Mouse (Mus musculus): ENCODE results near the gene Timp4. TPM values are rescaled to one million over a fixed set of nuclear protein-coding genes. Genes with fewer than 3 reads are reported as not detected.
"Not testable (repeated sequence)": the region's sequence is repeated elsewhere in the genome, so short reads cannot be mapped to it uniquely, and the experiment has no call there.

Timp4 gene
- polyA plus RNA-seq, 1 experiment from 2014 or later, result 0.86 TPM

DNA sequence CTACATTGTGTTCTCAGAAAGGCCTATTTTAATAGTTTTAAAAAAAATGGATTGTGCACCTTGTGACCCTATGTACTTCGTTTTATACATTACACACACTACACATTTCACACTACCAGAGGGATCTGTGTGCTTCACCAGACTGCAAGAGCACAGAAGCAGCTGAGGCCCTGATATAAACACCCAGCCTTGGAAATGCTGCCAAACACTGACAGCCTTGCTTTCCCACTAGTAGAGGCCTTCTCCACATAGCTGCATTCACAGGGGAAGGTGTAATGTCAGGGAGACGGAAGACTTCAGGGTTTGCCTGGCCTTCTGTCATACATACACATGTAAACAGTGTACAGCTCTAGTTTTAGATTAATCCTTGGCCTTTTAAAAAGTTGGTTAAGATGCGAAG lies 3.2 kb upstream of the Timp4 start:
- DNase-seq (ENCODE audit: low spot score), result no peak

DNA sequence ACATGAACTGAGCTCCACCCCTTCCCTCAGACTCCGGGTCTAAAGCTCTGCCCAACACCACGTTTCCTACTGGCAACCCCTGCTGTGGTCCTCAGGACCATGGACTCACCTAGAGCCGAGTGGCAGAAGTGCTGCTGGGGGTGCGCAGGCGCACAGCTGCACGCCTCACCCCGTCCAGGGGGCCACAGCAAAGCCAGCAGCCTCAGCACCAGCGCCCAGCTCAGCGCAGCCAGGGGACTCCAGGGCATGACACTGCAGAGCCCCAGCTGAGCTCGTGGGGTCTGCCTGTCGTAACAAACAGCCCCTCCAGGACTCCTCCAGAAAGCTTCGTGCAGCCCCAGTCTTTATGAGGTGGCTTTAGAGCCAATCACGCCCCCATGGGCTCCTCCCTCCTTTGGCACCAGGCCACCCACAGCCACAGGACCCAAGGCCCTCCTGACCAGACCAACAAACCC lies 447 bp downstream of the Timp4 start:
- DNase-seq (ENCODE audit: low spot score), result no peak

DNA sequence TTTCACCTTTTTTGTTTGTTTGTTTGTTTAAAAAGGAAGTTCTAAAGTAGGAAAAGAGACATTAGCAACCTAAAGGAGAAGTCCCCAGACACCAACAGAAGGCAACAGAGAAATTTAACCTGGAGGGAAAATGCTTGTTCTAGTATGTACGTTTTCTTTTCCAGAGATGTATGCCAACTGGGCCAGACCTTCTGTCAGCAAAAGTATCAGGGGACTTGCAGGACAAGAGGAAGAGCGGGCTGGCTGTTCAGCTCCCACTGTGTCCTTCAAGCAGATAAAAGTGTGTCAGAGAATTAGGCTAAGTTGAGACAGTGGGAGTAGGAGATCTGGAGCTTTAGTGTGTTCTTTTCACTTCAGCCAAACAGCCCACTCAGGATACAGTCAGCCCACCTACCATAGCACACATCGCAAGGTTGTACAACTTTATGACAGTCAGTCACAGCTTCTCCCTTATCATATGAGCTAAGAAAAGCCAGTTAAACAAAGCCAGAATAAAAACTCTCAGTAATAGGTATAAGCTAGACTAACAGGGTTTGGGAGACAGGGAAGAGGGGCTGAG lies 6.4 kb downstream of the Timp4 start:
- no peak for DNase-seq (ENCODE audit: low spot score)

DNA sequence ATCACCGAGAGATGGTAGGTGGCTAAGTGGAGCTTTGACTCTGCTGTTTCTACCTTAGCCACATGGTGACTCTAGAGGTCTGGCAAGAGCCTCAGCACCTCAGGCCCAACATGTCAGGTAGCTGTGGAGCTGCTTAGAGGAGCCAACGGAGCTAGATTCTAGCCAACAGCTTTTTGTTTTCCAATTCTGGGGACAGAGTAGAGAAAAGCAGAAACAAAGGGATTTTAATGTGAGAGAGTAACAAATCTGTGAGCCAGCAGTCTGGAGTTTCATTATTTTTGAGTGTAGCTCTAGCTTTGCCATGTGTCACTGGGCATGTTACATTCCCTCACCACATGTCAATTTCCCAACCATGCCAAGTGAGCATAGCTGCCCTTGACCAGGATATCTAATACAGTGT lies 7.8 kb downstream of the Timp4 start:
- DNase-seq (ENCODE audit: low spot score), result no peak

DNA sequence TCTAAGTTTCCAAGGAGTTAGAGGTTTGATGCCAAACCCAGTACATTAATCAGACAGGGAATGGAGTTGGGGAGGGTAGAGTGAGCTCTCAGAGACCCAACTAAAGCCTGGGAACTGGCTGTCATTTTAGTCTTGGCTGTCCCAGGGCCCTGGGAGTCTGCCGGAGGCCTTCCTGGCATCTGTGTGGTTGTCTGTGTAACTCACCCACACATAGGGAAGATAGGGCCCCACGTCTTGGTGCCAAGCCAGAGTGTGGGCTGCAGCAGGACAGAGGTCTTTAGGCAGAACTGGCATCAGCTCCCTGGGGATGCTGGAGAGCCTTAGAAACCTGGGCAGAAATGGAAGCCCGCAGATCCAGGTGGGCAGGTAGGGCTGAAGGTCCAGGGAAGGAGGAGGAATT lies 10.1 kb downstream of the Timp4 start:
- DNase-seq (ENCODE audit: low spot score), result no peak

DNA sequence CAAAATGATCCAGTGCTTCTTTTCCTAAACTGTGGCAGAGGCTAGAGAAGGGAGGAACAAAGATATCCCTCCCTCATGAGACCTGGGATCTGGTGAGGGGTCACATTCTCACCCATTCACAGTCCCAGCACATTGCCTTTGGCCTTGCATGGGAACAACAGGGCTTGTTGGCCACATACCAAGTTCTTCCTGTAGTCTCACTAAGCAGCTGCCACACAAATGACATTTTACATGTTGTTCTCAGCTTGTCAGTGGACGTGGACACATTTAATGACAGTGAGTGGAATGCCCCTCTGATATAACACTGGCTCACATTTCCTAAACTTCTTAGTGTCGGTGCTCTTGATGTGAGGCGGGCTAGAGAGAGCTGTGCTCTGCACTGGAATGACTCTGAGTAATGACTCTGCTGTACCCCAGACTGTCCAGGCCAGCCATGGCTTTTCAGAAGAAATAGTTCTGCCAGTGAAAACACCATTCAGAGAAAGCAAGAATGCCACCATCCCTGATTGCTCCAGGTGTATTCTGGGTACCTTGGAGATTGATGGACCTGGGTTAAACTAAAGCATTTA lies 10.8 kb downstream of the Timp4 start:
- DNase-seq (ENCODE audit: low spot score), result no peak

DNA sequence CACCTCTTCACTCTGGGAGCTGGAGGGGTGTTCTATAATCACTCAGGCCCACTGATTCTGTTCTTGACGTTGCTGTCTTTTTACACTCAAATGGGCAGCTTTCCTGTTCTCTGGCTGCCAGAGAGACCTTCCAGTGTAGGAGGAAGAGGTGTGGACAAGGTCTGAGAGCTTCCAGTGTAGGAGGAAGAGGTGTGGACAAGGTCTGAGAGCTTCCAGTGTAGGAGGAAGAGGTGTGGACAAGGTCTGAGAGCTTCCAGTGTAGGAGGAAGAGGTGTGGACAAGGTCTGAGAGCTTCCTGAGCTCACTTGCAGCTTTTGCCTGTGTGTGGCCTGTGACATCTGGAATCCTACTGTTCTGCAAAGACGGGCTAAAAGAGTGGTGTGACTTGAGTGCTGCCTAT lies 11.6 kb downstream of the Timp4 start:
- DNase-seq (ENCODE audit: low spot score), result not testable (repeated sequence)

DNA sequence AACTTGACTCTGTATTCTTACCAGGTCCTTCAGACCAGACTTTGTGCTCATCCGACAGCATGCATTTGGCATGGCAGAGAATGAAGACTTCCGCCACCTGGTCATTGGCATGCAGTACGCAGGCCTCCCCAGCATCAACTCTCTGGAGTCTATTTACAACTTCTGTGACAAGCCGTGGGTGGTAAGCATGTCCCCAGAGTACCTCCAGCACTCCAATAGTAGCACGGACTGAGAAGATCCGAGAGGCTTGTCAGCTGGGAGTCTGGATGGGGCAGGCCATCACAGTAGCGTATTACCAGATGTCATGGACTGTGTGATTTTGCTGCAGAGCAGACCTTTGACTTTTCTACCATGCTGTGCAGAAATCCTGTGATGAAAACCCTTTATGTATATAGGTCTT lies 12.7 kb downstream of the Timp4 start:
- DNase-seq (ENCODE audit: low spot score), result no peak

DNA sequence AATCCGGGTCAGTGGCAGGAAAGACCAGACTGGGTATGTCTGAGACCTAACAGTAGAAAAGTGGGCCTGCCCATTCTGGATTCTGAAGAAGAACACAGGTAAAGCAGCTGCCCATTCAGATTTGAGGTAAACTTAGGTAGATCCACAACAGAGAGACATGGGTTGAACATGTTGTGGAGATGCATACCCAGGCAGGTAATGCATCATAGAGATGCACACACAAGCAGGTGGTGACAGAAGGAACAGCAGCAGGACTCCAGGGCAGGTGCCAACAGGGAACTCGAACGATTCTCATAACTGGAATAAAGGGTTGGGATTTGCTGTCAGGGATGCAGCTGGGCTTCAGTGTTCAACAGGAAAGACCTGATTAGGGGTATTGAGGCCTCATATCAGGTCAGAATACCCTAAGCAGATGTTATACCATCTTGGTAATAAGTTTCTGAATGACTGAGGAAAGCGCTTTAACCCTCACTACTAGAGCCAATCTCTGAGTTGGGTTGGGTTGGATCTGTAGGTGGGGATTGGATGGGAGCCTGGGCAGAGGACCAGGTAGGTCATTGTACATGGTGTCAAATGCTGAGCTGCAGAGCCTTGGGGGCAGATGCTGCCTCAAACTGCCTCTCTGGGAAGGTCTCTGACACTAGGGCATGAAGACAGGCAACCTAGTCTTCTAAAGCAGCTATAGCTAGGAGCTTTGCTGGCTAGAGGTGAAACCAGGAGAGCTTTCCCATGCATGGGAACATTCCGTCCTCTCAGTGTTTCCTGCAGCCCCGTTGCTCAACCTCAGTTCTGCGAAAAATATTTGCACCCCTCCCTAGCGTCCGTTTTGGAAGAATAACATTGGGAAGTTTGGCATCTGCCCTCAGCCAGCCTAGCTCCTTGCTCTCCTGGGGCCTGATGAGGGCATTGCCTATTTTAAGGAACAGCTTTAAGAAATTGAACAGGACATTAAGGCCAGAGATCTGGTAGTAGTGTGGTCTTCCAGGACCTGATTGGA lies 13.7 kb downstream of the Timp4 start:
- no peak for DNase-seq (ENCODE audit: low spot score)

DNA sequence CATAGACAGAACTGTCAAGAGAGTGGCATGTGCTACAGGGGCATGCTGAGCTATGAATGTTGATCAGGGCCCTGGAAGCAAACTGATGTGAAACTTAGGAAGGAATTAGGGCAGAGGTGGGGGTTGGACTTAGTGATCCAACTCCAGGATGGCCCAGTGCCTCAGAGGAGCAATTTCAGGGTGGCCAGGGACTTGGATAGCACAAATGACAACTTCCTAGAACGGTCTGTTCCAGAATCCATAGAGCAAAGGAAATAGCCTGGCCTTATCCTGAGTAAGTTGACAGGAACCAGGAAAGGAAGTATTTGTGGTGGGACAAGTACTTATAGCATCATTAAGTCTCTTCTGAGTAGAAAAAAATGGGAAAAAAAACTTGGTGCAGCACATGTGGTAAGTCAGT lies 19.4 kb downstream of the Timp4 start:
- DNase-seq (ENCODE audit: low spot score), result no peak

DNA sequence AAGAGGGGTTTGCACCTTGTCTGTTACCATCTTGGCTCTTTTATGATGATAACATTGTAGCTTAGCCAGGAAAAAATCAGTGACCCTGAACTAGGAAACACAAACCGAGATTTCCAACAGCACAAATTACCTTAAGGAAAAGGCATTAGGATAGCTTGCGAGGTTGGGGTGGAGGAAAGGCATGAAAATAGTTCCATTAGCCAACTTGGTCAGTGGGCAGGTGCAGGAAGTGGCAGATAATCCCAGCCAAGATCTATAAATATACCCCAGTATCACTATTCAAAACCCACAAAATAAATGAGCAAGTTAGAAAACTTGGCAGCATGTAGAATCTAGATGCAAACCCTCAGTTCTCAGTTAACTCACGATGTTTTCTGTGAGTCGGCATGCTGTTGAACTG lies 20.2 kb downstream of the Timp4 start:
- no peak for DNase-seq (ENCODE audit: low spot score)

DNA sequence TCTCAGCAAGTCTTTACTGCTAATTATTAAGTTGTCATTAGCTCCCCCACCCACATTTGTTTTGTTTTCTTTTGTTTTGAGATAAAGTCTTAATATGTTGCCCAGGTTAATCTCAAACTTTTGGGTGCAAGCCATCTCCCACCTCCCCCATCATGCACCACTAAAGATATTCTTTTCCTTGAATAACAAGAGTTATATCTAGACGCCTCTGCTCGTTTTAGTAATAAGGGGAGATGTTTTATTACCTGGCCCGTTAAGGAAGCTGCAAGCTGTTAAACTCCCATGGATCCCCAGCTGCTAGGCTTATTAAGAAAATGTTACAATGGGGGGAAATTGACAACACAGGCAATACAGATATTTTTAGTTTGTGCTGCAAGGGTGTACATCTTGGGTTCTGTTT lies 21.4 kb downstream of the Timp4 start:
- DNase-seq (ENCODE audit: low spot score), result no peak

DNA sequence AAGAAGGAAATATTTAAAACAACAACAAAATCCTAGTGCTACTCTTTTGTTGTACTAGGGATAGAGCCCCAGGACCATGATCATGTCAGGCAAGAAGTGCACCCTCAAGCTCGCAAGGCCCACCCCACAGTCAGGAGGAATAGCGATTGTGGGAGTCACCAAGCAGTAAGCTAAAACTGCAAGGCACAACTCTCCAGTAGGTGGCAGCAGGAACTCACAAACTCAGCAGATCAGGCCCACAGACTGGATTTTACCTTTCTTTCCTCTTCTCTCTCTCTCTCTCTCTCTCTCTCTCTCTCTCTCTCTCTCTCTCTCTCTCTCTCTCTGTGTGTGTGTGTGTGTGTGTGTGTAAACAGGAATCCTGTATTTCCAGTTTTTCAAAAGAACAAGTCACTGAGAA lies 24.5 kb downstream of the Timp4 start:
- DNase-seq (ENCODE audit: low spot score), result peak; percentile 73

DNA sequence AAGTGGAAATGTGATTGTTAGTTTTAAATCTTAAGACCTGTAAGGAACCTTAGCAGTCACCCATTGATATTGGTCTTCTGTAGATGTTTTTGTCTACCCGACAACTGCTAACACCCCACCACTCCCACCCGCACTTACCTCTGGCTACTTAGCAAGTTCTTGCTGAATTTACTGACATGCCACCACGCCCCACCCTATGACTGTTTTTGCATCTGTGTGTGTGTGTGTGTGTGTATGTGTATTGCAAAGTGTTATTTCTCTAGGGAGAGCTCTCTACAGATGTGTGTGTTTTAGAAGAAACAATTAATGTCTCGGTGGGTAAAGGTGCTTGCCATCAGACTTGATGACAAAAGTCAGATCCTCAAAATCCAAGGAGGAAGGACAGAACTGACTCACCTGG lies 25.0 kb downstream of the Timp4 start, which contains the start of gene Gm17482:
Gene Gm17482, plus strand, starts transcription at position 301 of the 400 bp plus-strand sequence.
- DNase-seq (ENCODE audit: low spot score), result no peak

DNA sequence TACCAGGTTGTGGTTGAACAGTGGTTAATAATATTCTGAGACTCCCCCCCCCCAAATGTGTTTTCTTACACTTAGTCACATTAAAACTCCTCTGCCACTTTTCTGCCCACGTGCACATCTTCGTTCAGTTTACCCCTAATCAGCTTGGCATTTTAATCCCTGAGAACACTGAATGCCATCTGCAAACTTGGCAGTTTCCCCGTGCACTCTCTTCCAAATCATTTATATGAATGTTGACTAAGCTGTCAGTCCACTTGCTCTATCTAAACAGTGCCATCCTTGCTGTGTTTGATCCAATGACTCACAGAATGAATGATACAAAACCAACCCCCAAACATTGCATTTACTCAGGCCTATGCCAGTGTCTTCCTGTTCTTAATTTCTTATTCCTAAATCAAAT lies 26.5 kb downstream of the Timp4 start:
- no peak for DNase-seq (ENCODE audit: low spot score)

DNA sequence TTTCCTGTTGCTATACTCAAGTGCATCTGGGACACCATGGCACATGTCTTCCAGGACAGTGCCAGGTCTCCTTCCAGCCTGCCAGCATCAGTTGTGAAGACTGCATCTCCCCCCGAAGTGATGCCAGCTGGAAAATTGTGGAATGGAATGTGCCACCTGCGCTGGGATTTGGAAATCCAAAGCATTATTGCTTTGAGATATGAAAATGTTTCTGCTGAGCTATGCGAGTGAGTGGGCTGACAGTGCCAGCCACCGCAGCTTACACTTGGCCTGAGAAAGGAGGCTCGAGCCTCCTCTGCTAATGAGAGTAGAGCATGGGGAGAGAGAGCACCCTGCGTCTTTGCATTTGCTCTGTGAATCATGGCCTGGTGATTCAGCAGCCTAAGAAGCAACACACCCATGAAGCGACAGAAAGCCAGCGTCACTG lies 30.8 kb downstream of the Timp4 start:
- DNase-seq (ENCODE audit: low spot score), result no peak

DNA sequence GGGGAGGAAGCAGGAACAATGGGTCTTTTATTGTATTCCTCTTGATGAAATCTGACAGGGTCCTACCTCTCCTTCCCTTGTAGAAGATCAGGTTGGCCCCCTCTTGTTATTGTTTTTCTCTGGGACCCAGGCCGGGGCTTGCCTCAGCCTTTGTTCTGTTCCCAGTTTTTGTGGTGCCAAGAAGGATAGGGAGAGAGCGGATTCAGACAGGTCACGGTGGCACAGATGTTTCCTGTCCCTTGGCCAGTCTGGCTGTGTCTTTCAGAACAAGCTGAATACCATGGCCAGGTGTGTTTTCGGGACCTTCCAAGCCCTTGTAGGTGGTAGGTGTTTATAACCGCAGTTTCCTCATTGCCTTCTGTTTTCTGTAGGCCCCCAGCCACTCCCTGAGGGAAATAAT lies 38.9 kb downstream of the Timp4 start:
- no peak for DNase-seq (ENCODE audit: low spot score)

DNA sequence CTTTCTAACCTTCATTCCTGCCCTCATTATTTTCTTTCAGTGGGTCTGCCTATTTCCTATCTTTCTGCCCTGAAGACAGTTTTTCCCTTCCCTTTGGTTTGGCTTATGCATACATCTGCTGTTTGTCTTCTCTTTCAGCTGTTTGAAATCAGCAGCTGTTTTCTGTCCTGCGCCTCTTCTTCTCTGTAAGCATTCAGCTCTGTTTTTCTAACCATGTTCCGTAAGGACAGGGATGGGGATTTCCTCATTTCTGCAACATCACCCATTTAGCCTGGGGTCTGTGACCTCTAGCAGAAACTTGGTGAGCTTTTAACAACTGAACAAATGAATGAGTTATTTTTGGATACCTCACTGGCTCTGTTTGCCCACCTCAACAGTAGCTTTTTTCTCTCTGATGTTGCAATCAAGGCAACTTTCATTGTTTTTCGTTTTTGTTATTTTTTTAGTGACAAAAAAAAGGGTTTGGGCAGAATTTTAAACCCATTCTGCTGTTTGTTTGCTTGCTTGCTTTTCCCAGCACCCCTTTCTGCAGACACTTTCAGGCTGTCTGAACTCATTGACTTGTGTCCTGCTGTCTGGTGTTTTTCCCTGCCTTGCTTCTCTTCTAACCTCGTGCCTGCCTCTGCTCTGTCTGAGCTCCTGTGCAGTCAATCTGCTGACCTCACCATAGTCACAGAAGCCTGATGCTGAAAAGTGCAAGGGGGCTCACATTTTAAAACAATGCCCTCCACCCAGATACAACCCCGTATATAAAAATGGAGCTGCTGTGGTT lies 39.7 kb downstream of the Timp4 start:
- no peak for DNase-seq (ENCODE audit: low spot score)

DNA sequence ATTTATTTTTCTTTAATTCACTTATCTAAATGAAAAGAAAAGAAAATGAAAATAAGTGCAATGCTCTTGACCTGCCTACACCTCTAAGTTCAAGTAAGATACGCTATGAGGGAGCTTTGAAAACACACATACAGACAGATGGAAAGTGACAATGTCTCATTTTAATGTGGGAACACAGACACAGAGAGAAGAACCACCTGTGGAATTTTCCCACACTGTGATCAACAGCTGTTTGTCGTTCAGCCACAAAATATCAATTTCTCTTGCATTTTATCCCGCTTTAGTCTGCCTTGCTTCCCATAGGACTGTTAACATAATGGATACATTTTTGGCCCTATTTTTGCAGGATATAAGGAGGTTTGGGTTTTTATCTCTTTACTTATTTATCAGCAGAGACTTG lies 41.2 kb downstream of the Timp4 start:
- no peak for DNase-seq (ENCODE audit: low spot score)

DNA sequence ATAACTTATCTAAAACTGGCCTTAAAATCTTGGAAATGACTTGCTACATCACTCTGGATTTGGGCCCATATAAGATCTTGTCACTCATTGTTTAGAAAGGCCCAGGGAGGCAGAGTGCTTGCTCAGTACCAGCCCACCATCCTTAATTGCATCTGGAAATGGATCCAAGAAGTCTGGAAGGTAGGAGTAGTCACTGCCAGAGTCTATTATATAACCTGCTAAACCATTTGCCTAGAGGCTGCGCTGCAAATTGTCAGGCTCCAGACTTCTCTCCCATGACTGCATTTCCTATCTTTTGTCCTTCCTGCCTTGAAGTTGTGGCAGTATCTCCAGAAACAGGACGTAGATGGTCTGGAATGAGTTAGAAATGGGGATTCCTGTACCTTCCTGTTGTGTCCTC lies 41.8 kb downstream of the Timp4 start:
- no peak for DNase-seq (ENCODE audit: low spot score)

DNA sequence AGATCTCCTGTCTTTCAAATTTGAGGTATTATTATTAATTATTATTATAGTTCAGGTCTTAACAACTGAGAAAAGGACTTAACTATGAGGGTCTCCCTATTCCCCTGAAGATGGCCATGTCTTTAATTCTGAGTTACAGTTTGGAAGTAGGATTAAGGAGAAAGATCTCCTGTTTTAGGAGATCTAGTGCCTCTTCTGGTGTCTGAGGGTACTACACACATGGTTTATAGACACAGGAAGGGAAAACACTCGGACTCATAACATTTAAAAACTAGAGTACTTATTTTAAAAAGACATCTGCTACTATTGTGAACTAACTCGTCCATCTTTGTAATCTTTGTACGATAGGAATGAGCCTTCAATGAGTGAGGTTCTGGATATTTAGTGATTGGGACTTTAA lies 49.0 kb downstream of the Timp4 start:
- DNase-seq (ENCODE audit: low spot score), result peak; percentile 23

DNA sequence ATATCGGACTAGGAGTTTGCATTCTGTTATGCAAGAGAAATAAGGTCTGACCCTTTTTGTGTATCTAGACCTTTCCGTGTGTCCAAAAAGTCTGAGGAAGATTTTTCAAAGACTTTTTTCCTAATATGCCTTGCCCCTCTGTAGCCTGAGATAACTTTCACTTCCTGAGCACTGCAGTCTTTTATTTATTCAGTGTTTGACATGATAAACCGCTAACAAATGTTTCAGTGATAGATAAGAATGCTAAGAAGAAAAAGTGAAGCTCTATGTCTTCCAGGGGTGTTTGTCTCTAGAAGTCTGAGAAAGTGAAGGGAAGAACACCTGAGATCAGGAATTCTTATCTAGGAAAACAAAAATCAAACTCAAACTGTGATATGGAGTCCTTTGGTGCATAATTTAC lies 51.3 kb downstream of the Timp4 start:
- DNase-seq (ENCODE audit: low spot score), result no peak
